Mouse (Mus musculus) heart, postnatal 14 days (tissue): ENCODE results near the gene Itpk1. TPM values are rescaled to one million over a fixed set of nuclear protein-coding genes. Genes with fewer than 3 reads are reported as not detected.

ENCODE experiments used
- DNase-seq, 2 experiments: peaks; one replicate each; pipeline ENCODE4 v3.0.0; 2021 to 2022
- intact Hi-C: fragments of 180-260 bp; cut with DNase I; formaldehyde crosslinking; loops from one replicate; pipeline ENCODE4 v1.15.1; 2025
- total RNA-seq, 2 experiments: library from RNA; stranded (reverse); gene quantifications; 2 replicates each; pipeline ENCODE4 v1.2.3; 2021

Itpk1 gene
- total RNA-seq, 2 experiments from 2014 or later: 10.7 to 13.0 TPM

DNA sequence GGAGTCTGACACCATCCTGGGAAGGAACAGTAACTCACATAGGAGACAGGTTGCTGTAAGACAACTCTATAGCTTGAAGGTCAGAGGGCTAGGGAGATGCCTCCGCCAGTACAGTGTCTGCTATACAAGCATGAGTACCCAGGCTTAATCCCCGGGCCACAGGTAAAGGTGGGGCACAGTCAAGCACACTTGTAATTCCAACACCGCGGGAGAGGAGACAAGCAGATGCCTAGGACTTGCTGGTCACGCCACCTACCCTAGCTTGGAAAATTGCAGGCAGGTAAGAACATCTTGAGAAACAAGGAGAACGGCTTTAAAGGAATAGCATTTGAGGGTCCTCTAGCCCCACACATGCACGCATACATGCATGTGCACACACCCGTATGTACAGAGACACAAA, 97.7 kb downstream of the Itpk1 start:
- intact Hi-C loops: no loop called here
- no peak for DNase-seq

DNA sequence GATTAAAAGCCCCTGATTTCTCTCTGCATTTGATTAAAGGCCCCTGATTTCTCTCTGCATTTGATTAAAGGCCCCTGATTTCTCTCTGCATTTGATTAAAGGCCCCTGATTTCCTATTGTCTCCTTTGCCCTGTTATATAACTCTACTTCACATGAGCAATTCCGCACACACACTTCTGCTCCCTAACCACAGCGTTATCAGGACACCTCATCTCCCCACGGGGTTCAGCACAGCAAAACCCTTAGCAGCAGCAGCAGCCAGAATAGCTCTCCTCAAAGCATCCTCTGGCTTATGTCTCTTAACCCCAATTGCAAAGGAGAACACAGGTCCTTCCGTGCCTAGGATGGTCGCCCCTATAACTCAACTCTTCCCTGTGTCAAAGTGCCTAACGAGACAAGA, 99.1 kb downstream of the Itpk1 start:
- no peak for DNase-seq
- intact Hi-C loops: no loop called here

DNA sequence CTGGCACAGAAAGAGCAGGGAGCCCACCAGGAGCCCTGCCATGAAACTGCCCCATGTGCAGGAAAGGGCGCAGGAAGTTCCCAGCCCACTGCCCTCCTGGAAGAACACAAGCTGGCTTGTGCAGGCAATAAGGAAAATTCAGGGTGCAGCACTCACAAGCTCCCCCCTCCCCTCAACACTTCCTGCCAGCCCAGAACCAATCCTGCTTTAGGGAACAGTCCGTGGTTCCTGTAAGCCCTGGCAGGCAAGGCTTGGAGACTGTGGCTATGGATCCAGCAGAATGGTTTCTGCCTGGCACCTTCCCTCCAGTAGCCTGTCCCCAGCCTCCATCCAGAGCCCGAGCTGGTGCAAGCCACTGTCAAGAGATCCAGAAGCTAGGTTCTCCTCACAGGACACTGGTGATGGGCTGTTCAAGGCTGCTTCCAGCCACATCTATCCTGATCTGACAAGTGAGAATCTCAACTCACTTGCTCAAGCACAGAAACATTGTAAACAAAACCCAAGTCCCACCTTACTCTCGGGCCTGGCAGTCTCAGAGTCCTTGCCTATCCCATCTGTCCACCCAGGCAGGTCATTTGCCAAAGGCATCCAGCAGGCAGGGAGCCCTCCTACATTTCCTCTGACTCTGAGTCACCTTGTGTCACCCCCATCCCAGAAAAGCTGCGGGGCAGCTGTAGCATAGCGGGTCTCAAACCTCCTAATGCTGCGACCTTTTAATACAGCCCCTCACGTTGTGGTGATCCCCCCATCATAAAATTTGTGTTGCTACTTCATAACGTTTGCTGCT, 102.3 kb downstream of the Itpk1 start:
- intact Hi-C loops: no loop called here
- DNase-seq: no peak

DNA sequence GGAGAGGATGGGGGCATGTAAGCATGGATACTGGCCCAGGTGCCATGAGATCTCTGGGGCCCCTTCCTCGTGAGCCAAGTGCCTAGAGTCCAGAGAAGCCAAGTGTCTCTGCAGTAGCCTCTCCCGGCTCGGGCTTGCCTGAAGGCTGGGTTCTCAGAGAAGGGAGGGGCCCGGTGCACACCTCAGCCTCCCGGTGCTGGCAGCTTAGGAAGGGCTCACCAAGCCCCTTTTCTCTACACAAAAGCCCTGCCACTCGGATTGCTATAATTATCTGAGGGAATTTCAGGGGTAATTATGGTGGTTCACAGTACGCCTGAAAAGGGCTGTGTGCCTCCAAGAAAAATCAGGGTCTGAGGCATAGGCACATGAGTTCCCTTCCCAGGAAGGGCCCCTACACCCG, 102.9 kb downstream of the Itpk1 start:
- intact Hi-C loops: no loop called here

DNA sequence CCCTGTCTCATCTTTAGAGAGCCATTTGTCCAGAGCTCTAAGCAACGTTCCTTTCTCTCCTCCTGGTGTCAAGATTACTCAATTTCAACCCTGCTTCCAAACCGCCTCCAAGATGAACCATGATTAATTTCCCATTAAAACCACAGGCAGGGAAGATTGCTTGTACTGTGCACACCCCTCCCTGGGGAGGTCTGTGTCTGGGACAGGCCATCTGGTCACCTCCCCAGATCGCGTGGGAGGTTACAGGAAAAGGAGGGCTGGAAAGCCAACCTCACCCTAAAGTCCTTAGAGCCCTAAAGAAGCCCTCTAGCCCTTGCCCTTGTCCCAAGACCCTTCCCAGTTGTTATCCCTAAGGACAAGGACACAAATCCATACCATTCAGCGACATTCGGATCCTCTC, 104.4 kb downstream of the Itpk1 start:
- peak in 1 of 2 experiments; percentile 32 for DNase-seq
- intact Hi-C loops: no loop called here

More for the DNA sequence above, 102.9 kb downstream of the Itpk1 start:
- no peak for DNase-seq

DNA sequence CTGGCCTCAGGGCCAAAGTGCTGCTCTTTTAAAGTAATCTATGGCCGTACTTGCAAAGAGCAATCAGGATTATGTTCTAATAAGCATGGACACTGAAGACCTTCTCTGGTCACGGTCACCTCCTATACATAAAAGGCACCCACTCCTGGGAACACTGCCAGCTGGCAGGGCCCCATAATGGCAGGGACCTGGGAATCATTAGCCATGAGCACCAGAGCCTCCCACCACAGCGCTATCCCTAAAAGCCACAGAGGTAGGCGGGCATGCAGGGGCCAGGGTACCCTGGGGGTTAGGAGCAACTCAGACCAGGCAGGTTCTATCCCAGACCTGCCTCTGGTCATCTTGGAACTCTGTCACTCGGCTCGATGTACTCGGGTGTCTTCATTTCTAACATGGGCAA, 104.9 kb downstream of the Itpk1 start:
- no peak for DNase-seq
- intact Hi-C loops: no loop called here

DNA sequence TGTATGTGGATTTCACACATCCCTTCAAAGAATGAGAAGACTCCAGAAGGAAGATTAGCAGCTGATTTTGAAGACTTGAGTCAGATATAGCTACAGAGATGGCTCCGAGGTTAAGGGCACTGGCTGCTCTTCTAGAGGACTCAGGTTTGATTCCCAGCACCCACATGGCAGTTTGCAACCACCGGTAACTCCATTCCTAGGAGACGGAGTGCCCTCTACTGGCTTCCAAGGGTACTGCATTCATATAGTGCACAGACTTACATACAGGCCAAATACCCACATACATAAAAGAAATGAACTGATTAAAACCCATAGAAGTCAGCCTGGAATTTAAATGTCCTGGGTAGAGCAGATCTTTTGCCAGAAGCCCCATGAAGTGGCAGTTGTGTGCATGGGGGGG, 106.2 kb downstream of the Itpk1 start:
- DNase-seq: no peak
- intact Hi-C loops: no loop called here

DNA sequence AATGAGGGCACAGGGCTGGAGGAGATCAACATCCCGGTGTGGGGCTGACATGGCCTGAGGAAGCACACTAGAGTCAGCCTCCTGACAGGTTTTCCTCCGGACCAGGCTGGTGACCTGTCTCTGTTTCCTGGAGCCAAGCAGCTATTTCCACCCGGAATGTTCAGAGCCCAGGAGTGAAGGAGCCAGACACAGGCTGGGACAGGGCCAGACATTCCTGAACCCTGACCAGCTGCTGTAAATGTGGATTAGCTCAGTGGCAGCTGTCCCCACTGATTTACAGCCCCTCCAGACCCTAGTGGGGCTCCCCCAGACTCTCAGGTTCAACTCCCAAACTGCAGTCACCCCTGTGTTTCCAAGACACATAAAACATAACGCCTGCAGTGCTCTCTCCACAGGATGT, 107.3 kb downstream of the Itpk1 start:
- peak; percentile 57 to 75 for DNase-seq
- intact Hi-C loops: no loop called here

DNA sequence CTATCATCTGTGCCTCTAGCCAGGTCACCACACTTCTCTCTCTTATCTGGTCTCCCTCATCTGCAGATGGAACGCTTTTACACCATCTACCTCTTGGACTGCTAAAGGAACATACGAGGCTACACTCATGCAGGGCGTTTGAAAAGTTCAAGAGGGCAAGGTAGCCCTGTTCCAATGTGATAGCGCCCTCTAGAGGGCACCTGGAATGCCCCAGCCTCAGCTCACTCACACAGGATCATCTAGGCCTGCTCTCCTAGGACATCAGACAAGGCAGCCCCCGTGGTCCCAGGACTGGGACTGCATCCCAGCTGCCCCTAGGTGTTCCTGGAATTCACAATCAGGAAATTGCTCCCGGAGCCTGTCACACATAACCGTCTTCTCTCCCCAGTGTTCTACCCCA, 108.3 kb downstream of the Itpk1 start:
- DNase-seq: peak in 1 of 2 experiments; percentile 40
- intact Hi-C loops: no loop called here

DNA sequence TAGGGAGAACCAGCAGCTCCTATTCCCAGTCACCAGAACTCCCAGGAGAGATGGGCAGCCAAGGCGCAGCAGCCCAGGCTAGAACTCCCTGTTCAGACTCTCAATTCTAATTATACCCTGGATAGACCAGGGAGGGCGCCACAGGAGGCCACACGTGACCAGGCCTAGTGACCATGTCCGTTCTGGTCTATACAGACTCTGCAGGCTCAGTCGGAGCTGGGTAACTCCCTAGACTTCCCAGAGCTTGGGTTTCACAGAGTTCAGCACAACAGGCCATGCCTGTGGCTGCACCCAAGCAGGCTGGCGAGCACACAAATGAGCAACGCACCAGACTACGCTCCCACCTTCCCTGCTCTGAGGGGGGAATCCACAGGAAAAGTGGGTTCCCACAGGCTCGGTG, 110.1 kb downstream of the Itpk1 start:
- no peak for DNase-seq
- intact Hi-C loops: no loop called here

DNA sequence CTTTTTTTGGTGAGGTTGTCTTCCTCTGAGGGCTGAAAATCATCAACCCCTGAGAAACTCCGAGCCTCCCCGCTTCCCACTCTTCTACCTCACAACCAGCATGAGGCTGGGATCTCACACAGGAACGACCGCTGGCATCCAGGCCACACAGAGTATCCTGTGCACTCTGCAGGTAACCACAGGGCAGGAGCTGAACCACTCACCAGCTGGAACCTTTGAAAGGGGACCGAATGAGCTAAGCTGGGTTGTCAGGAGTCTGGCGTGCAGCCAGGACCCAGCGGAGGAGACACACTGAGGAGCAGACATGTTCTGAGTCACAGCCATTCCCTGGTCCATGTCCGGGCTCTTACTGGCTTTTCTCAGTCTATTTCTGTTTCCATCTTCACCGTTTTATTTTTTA, 111.0 kb downstream of the Itpk1 start:
- intact Hi-C loops: no loop called here
- peak; percentile 57 to 60 for DNase-seq

DNA sequence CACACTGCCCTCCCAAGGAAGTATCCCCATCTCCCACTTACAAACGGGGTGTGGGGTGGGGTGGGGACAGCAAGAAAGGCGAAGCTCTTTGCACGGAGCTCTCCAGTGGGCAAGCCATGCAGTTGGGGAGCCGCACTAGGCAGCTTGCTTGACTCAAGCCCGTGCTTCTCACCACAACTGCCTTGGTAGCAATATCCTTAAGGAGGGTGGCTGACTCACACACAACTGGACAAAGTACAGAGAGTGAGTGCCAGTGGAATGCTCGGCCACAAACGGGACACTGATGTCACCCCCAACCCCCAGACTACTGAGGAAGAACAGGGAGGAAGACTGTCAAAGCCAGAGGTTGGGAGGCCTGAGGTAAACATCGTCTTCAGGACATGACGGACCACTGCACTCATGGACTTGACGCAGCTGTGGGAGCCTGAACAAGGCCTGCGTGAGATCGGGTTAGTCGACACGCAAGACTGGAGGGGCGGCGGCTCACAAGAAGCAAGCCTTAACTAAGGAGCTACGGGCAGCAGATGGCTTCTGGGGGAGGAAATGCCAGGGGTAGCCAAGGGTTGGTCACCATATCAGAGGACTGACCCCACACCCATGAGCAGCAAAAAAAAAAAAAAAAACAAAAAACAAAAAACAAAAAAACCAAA, 113.9 kb downstream of the Itpk1 start:
- DNase-seq: no peak
- intact Hi-C loops: no loop called here

DNA sequence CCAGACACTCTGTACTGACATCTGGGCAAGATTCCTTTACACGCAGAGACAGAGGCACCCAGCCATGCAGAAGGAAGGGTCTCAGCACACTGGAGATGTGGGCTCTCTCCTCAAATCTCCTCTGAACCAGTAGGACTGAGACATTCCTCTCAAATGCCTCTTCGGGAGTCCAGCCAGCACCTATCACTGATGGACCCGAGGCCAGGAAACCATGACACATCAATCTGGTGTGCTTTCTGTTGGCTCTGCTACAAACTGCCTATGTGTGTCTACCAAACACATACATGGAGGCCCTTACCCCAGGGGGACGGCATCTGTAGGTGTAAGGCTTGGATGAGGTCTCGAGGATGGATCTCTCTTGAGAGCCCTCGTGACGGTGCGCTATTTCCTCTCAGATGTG, 117.6 kb downstream of the Itpk1 start:
- DNase-seq: no peak
- intact Hi-C loops: no loop called here

DNA sequence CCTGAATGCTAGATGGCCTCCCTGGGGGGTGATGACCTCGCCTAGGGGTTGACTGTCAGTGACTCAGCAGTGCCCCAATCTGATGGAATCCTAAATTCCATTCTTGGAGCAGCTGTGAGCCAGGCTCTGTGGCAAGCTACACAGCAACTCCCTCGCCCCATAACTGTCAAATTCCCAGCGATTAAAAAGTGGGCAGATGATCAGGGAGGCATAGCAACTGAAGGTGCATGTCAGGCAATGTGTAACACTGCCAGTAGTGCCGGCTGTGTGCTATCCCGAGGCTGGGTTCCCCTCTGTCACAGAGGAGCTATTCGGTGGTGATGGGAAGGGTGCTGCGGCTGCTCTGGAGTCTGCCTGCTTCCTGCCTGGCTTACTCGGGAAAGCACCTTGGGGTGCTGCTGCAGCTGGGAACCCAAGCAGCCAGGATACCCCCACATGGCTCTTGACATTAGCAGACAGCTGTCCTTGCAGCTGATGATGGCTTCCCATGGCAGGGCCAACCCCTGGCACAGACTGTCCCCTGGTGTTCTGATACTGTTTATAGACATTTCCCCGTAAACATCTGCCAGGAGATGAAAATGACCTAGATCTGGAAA, 118.3 kb downstream of the Itpk1 start:
- intact Hi-C loops: no loop called here
- DNase-seq: peak; percentile 28 to 52

DNA sequence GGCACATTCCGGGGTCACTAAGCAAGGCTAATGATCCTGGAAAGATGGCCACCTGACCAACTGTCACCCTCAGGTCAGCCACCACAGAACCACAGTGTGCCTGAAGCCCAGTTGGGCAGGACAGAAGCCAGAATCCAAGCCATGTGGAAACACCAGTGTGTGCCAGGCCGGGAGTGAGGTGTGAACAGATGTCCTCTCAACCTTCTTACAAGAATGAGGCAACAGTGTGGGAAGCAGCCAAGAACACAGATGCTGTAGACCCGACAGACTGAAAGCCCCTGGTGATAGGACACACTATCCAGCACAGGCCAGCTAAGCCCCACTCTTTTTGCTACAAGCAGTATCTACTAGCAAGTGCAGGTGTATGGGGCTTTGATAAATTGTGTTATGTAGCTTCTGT, 119.3 kb downstream of the Itpk1 start:
- intact Hi-C loops: no loop called here
- DNase-seq: peak; percentile 56 to 70

DNA sequence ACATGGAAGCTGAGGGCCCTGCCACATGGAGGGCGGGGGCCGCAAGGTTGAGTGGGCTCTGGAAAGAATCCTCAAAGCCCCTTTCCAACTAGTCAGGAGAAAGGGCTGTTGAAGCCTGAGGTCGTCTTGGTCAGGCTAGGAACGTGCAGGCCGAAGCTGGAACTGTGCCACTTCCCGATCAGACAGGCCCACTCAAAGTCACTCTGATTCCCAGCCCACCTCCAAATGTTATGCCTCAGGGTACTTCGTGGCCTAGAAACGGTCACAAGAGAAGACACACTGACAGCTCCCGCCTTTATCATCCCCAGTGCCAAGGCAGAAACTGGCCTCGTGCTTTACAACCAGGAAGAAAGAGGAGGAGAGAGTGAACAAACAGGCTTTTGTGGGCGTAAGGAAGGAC, 122.3 kb downstream of the Itpk1 start:
- intact Hi-C loops: no loop called here
- DNase-seq: no peak

DNA sequence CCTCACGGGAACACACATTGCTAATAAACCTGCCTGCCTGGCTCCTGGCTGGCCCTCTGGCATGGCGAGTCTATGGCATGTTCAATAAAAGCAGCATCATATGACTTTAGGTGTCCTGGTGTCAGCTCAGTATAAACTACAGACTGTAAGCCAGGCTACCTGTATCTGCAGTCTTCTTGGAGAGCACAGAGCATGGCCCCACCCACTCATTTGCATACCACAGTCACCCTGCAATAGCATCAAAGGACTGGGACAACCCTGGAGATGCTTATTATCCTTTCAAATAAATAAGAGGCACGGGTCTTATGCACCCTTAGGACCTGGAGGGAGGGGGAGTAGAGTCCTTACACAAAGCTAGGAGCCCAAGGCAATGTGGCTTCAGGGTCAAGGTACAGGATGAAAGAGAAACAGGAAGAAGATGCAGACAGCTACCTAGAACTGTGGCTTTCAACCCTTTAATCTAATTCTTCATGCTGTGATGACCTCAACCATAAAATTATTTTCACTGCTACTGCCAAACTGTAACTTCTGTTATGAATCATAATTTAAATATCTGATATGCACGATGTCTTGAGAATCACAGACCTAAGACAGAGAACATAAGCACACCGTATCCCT, 123.0 kb downstream of the Itpk1 start:
- intact Hi-C loops: no loop called here

DNA sequence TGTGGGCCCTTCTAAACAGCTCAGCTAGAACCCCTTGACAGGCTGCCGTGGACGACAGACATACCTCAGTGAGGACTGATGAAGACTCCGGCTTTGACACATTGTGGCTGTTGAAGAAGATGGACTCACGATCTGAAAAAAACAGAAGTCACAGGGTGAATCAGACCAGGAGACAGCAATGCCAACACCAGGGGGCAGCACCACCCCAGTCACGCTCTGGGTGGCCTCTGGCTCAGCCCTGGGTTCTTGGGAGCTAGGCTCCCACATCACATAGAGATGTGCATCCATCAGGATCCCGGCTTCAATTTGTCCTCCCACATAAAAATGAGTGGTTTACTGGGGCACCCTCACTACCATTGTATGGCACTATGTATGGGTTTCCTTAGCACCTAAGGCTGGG, 125.7 kb downstream of the Itpk1 start:
- DNase-seq: peak; percentile 83 to 86
- intact Hi-C loops: loop anchor here (2.0 kb wide), 1 partner anchor 126 kb away; the partner anchor contains the start of gene Itpk1

More for the DNA sequence above, 123.0 kb downstream of the Itpk1 start:
- no peak for DNase-seq

DNA sequence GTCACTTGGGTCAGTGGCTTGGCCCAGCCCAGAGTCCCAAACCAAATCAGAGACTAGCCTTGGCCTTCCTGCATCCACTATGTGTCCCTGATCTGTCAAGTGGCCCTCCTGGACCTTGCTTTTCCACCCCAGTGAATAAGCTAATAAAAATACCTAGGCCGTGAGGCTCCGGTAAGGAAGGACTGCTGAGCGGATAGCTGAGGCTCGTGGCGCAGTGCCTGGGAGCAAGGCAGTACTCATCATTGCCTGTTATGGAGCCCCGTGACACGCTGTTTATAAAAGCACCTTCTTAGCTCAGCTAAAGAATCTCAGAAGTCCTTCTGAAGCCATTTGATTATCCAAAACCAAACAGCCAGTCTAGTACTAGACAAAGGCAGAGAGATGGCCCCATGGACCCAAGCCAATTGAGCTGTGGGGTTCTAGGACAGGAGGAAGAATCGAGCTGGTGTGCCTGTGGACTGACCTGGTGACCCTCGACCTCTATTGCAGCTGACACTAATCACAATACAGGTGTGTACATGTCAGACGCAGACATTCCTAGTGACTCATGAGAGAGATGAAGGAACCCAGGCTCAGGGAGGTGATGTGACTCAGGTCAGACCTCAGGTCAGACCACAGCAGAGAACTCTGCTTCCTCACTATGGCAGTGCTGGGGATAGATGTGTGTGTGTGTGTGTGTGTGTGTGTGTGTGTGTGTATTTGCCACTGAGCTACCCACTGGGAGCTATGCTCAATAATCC, 127.9 kb downstream of the Itpk1 start:
- intact Hi-C loops: no loop called here
- DNase-seq: no peak

DNA sequence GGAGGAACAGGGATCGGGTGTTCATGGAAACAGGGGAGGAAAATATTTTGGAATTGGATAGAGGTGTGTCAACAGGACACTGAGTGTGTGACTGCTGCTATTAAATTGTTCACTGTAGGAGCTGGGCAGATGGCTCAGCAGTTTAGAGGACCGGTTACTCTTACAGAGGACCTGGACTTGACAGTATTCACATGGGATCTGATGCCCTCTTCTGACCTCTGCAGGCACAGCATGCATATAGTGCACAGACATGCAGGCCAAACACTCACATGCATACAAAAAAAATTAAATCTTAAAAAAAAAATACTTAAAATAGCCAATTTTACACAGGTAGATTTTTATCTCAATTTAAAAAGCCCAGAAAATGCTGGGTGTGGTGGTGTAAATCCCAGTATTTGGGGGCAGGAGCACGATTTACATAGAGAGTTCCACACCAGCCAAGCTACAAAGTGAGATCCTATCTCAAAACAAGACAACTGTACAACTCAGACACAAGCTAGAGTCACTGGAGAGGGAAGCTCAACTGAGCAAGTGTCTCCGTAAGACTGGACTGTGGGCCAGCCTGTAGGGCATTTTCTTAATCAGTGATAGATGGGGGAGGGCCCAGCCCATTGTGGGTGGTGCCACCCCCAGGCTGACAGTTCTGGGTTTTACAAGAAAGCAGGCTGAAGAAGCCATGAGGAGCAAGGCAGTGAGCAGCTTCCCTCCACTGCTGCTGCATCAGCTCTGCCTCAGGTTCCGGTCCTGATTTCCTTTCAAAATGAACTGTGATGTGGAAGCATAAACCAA, 129.0 kb downstream of the Itpk1 start:
- no peak for DNase-seq
- intact Hi-C loops: no loop called here
